Mouse (Mus musculus): Measurements from ENCODE around the gene Nae1.

GRCm38 (mm10) chr8:104540238-104540637, 5.8 kb upstream of the Nae1 start:
- TF ChIP-seq CTCF (IDR thresholded peaks at IDR 0.05; ENCODE audit: low read depth) (no peak), EP300 (IDR thresholded peaks at IDR 0.05; ENCODE audit: low read depth) (no peak)
